ENCODE assay signal across 10 mouse cellular contexts in genomic region chr6:114094251-114094650, GRCm38 (mm10). TPM values are rescaled to one million over a fixed set of nuclear protein-coding genes. Genes with fewer than 3 reads are reported as not detected.
DNase-seq lines count a peak whose midpoint lies in the region; ATAC-seq and TF ChIP-seq lines count a peak whose summit lies in the region.
"Had no signal": no experiment of that assay in that cellular context is flagged by ENCODE, and none has a peak within 500 bp of the region (broad histone marks: within the 10 kb centered on the region; RNA-seq: fewer than 3 reads in every experiment).

No protein-coding gene starts in this region.

- peak; percentile 96 for DNase-seq in Muller cell, postnatal 12 days (ENCODE audit: inconsistent ontology term)
- DNase-seq in forebrain, embryonic 11.5 days (ENCODE audit: low spot score): no peak
- DNase-seq in layer of hippocampus, adult 2 months (ENCODE audit: low spot score in 2 of 2): peak; percentile 67 to 83
- DNase-seq in gastrocnemius, adult 2 months: no peak
- DNase-seq in urinary bladder, postnatal 14 days (ENCODE audit: low spot score): no peak
- no peak for DNase-seq in limb, embryonic 10.5 days (ENCODE audit: low spot score)
- DNase-seq: thymus, adult 2 months had no signal

- H3K4me3 ChIP-seq in forebrain, embryonic 11.5 days (ENCODE audit: low read depth, low read length): no peak overlapping the region
- H3K4me3 ChIP-seq in layer of hippocampus, adult 2 months: no peak overlapping the region
- H3K4me3 ChIP-seq in midbrain, embryonic 15.5 days: no peak overlapping the region
- H3K4me3 ChIP-seq in gastrocnemius, adult 2 months: no peak overlapping the region
- H3K4me3 ChIP-seq in limb, embryonic 10.5 days: no peak overlapping the region

- 64% methylated on average over 16 of the region's 16 CpGs for WGBS in forebrain, embryonic 11.5 days
- 40% methylated on average over 16 of the region's 16 CpGs for WGBS in midbrain, embryonic 15.5 days
- 77% methylated on average over 16 of the region's 16 CpGs for WGBS in limb, embryonic 10.5 days

- 0 out of 2 replicates have a peak, but pooled peaks have one; percentile 10 for TF ChIP-seq CTCF in layer of hippocampus, adult 2 months (conservative IDR thresholded peaks at IDR 0.05)
- TF ChIP-seq CTCF in gastrocnemius, adult 2 months (IDR thresholded peaks at IDR 0.05): no peak

- 0 out of 2 replicates have a peak, but pooled peaks cover 2% of the 10 kb centered on the region for H3K4me1 ChIP-seq in forebrain, embryonic 11.5 days (replicated peaks; ENCODE audit: control insufficient read depth, insufficient read depth, low read length)
- H3K4me1 ChIP-seq in midbrain, embryonic 15.5 days: peaks cover 15% of the 10 kb centered on the region
- H3K4me1 ChIP-seq in limb, embryonic 10.5 days: no peaks in the 10 kb centered on the region

- no peak overlapping the region for H3K4me2 ChIP-seq in forebrain, embryonic 11.5 days (ENCODE audit: low read depth, low read length, severe bottlenecking)
- no peak overlapping the region for H3K4me2 ChIP-seq in midbrain, embryonic 15.5 days

- intact Hi-C loops in gastrocnemius, adult 2 months (cut with DNase I): no loop called here

- H3K36me3 ChIP-seq in forebrain, embryonic 11.5 days (ENCODE audit: control insufficient read depth, insufficient read depth, low read length): no peaks in the 10 kb centered on the region
- no peaks in the 10 kb centered on the region for H3K36me3 ChIP-seq in midbrain, embryonic 15.5 days (replicated peaks)
- H3K36me3 ChIP-seq in limb, embryonic 10.5 days: no peaks in the 10 kb centered on the region

- ATAC-seq in forebrain, embryonic 11.5 days (replicated peaks; ENCODE audit: low FRiP score): peak; percentile 53; the same call in 1 of the 2 replicates
- peak; percentile 50 for ATAC-seq in midbrain, embryonic 15.5 days (replicated peaks)
- no peak for ATAC-seq in megakaryocyte progenitor cell, adult 5-6 weeks (replicated peaks; ENCODE audit: poor library complexity)

- no peak overlapping the region for H3K27ac ChIP-seq in forebrain, embryonic 11.5 days (ENCODE audit: low read depth, low read length)
- H3K27ac ChIP-seq in layer of hippocampus, adult 2 months: peak overlapping the region; percentile 81
- H3K27ac ChIP-seq in midbrain, embryonic 15.5 days: 0 out of 2 replicates have a peak overlapping the region, but pooled peaks have one; percentile 0
- H3K27ac ChIP-seq in gastrocnemius, adult 2 months: no peak overlapping the region
- no peak overlapping the region for H3K27ac ChIP-seq in limb, embryonic 10.5 days
- H3K27ac ChIP-seq: macrophage had no signal

- H3K9ac ChIP-seq in forebrain, embryonic 11.5 days (ENCODE audit: low read length): no peak overlapping the region
- no peak overlapping the region for H3K9ac ChIP-seq in midbrain, embryonic 15.5 days

- H3K27me3 ChIP-seq in forebrain, embryonic 11.5 days (ENCODE audit: control insufficient read depth, insufficient read depth, low read length): no peaks in the 10 kb centered on the region
- peaks cover 16% of the 10 kb centered on the region; the same call in 1 of the 2 replicates for H3K27me3 ChIP-seq in midbrain, embryonic 15.5 days (replicated peaks)
- no peaks in the 10 kb centered on the region for H3K27me3 ChIP-seq in limb, embryonic 10.5 days (ENCODE audit: low read depth, poor library complexity, severe bottlenecking)

- no peaks in the 10 kb centered on the region for H3K9me3 ChIP-seq in forebrain, embryonic 11.5 days (ENCODE audit: control insufficient read depth, low read length)
- no peaks in the 10 kb centered on the region for H3K9me3 ChIP-seq in midbrain, embryonic 15.5 days
- H3K9me3 ChIP-seq in limb, embryonic 10.5 days (replicated peaks): no peaks in the 10 kb centered on the region

RNA-seq across cellular contexts. Expression of gene Slc6a11, which starts 36.8 kb away (rescaled TPM):
- polyA plus RNA-seq in forebrain, embryonic 11.5 days (2014; fragmentation: Nextera tagmentation; extraction: Ambion mirVana): 0.80 and 0.92 TPM in 2 replicates
- 10 to 100 TPM; 86.7 to 88.2 TPM for total RNA-seq in layer of hippocampus, adult 2 months (2021)
- 34.0 and 37.0 TPM in 2 replicates for polyA plus RNA-seq in midbrain, embryonic 15.5 days (2015; fragmentation: Nextera tagmentation; extraction: Ambion mirVana)
- total RNA-seq in megakaryocyte progenitor cell, adult 5-6 weeks (2015): not detected in 2 replicates
- total RNA-seq in megakaryocyte progenitor cell, adult 5-6 weeks (2017): not detected in 2 replicates
- total RNA-seq in gastrocnemius, adult 2 months (2021): under 1 TPM in 1 of 2 experiments, not detected in 1; 0.08 TPM
- polyA plus RNA-seq in limb, embryonic 10.5 days (2016; fragmentation: Nextera tagmentation; extraction: Ambion mirVana): 0.08 TPM in 1 of 2 replicates, not detected in the other
- polyA plus RNA-seq: macrophage had no signal

RNA-seq across cellular contexts. Expression of gene Atp2b2, which starts 51.8 kb away (rescaled TPM):
- polyA plus RNA-seq in forebrain, embryonic 11.5 days (2014; fragmentation: Nextera tagmentation; extraction: Ambion mirVana): 2.4 and 2.5 TPM in 2 replicates
- total RNA-seq in layer of hippocampus, adult 2 months (2021): 100 to 1,000 TPM; 330 to 337 TPM
- polyA plus RNA-seq in midbrain, embryonic 15.5 days (2015; fragmentation: Nextera tagmentation; extraction: Ambion mirVana): 25.9 and 26.8 TPM in 2 replicates
- total RNA-seq in megakaryocyte progenitor cell, adult 5-6 weeks (2015): not detected in 2 replicates
- not detected in 2 replicates for total RNA-seq in megakaryocyte progenitor cell, adult 5-6 weeks (2017)
- total RNA-seq in gastrocnemius, adult 2 months (2021): under 1 TPM; 0.10 to 0.28 TPM
- polyA plus RNA-seq in limb, embryonic 10.5 days (2016; fragmentation: Nextera tagmentation; extraction: Ambion mirVana): 0.03 TPM in 2 replicates
- polyA plus RNA-seq: macrophage had no signal

Comparison
In these comparisons a context has a peak if more than half of its experiments do, and no peak if none do; other contexts are left out.
1. DNase-seq: peak in Muller cell, postnatal 12 days (single experiment) and layer of hippocampus, adult 2 months (2 of 2); none in forebrain, embryonic 11.5 days (single experiment), gastrocnemius, adult 2 months (single experiment), urinary bladder, postnatal 14 days (single experiment) and limb, embryonic 10.5 days (single experiment).
2. H3K27ac ChIP-seq: peak in layer of hippocampus, adult 2 months (single experiment) and midbrain, embryonic 15.5 days (single experiment); none in forebrain, embryonic 11.5 days (single experiment), gastrocnemius, adult 2 months (single experiment) and limb, embryonic 10.5 days (single experiment).
3. RNA of gene Slc6a11, which starts 36.8 kb away (total RNA-seq): 86.7 to 88.2 TPM in layer of hippocampus, adult 2 months; 0.08 TPM in gastrocnemius, adult 2 months and not detected in megakaryocyte progenitor cell, adult 5-6 weeks; every median in the first group is over 10 times any median in the second.
4. RNA of gene Atp2b2, which starts 51.8 kb away (total RNA-seq): 330 to 337 TPM in layer of hippocampus, adult 2 months; 0.10 to 0.28 TPM in gastrocnemius, adult 2 months and not detected in megakaryocyte progenitor cell, adult 5-6 weeks; every median in the first group is over 100 times any median in the second.